In genomic region chr1:175707599-175707998, GRCm38 (mm10) we compare ENCODE assay signal across 20 mouse cellular contexts. TPM values are rescaled to one million over a fixed set of nuclear protein-coding genes. Genes with fewer than 3 reads are reported as not detected.
"Had no signal": no experiment of that assay in that cellular context is flagged by ENCODE, and none has a peak within 500 bp of the region (broad histone marks: within the 10 kb centered on the region; RNA-seq: fewer than 3 reads in every experiment).

No protein-coding gene starts in this region.

- H3K4me1 ChIP-seq: megakaryocyte, embryonic 14.5 days; midbrain, embryonic 12.5 days; neural tube, embryonic 12.5 days; stomach, embryonic 15.5 days had no signal

- H3K36me3 ChIP-seq: midbrain, embryonic 12.5 days; neural tube, embryonic 12.5 days; stomach, embryonic 15.5 days had no signal

- H3K9me3 ChIP-seq: midbrain, embryonic 12.5 days; neural tube, embryonic 12.5 days; stomach, embryonic 15.5 days had no signal

- H3K27me3 ChIP-seq: megakaryocyte, embryonic 14.5 days; midbrain, embryonic 12.5 days; neural tube, embryonic 12.5 days; stomach, embryonic 15.5 days had no signal

- H3K4me3 ChIP-seq: megakaryocyte, embryonic 14.5 days; midbrain, embryonic 12.5 days; neural tube, embryonic 12.5 days; stomach, embryonic 15.5 days had no signal

- H3K4me2 ChIP-seq: lung, embryonic 14.5 days; midbrain, embryonic 12.5 days; neural tube, embryonic 12.5 days; stomach, embryonic 15.5 days had no signal

- H3K27ac ChIP-seq: liver, embryonic 14.5 days; midbrain, embryonic 12.5 days; neural tube, embryonic 12.5 days; stomach, embryonic 15.5 days; stomach, postnatal 0 days had no signal

- H3K9ac ChIP-seq: liver, embryonic 14.5 days; lung, embryonic 14.5 days; midbrain, embryonic 12.5 days; neural tube, embryonic 12.5 days; stomach, embryonic 15.5 days had no signal

- DNase-seq: lung, adult 18-20 months; right cerebral cortex, postnatal 14 days; thymus, adult 2 months; thymus, postnatal 25 days; thymus, postnatal 4 days had no signal

RNA-seq across cellular contexts. Expression of gene Wdr64, which starts 9.2 kb away (rescaled TPM):
- total RNA-seq: midbrain, postnatal 0 days; monocyte, adult 5-6 weeks; neutrophil, adult 5-6 weeks had no signal
- polyA plus RNA-seq: liver, embryonic 14.5 days; liver, embryonic 16.5 days; lung, embryonic 14.5 days; lung, embryonic 16.5 days; midbrain, embryonic 12.5 days; midbrain, postnatal 0 days; neural tube, embryonic 12.5 days; neural tube, embryonic 14.5 days; spleen, adult 2 months; stomach, embryonic 15.5 days; stomach, postnatal 0 days; thymus, adult 2 months; urinary bladder, adult 2 months had no signal
